Mouse (Mus musculus): ENCODE results near the gene Nphs2. TPM values are rescaled to one million over a fixed set of nuclear protein-coding genes. Genes with fewer than 3 reads are reported as not detected.
"Not testable (repeated sequence)": the region's sequence is repeated elsewhere in the genome, so short reads cannot be mapped to it uniquely, and the experiment has no call there.

Nphs2 gene
- total and polyA plus RNA-seq, 2 experiments: not detected

GRCm38 (mm10) chr1:156273647-156274046 is 36.9 kb upstream of the Nphs2 start:
- H3K9ac ChIP-seq (ENCODE audit: low read depth, low read length): no peak overlapping the region
- DNase-seq (ENCODE audit: extremely low read depth, low read depth, low spot score): no peak
- 76% methylated on average over 7 of the region's 7 CpGs for WGBS
- no peak for TF ChIP-seq CTCF (IDR thresholded peaks at IDR 0.05; ENCODE audit: low read depth, low read length)
- TF ChIP-seq POLR2A (IDR thresholded peaks at IDR 0.05; ENCODE audit: extremely low read depth, insufficient read depth, low read length): no peak
- no peak overlapping the region for H3K27ac ChIP-seq (replicated peaks; ENCODE audit: insufficient read depth, low read depth, low read length)
- H3K27me3 ChIP-seq (ENCODE audit: control insufficient read depth, insufficient read depth, low read length): 0 out of 2 replicates have a peak, but pooled peaks cover 2% of the 10 kb centered on the region
- no peaks in the 10 kb centered on the region for H3K36me3 ChIP-seq (ENCODE audit: control insufficient read depth, insufficient read depth, low read length)
- H3K79me2 ChIP-seq (ENCODE audit: control insufficient read depth, insufficient read depth, low read length): no peaks in the 10 kb centered on the region
- no peak overlapping the region for H3K4me3 ChIP-seq (ENCODE audit: insufficient read depth, low read depth, low read length)
- H3K4me1 ChIP-seq (ENCODE audit: control insufficient read depth, insufficient read depth, low read length): no peaks in the 10 kb centered on the region

GRCm38 (mm10) chr1:156280131-156280530 is 30.4 kb upstream of the Nphs2 start:
- Histone ChIP-seq H3K9ac (ENCODE audit: low read depth, low read length) (no peak overlapping the region), H3K36me3 (ENCODE audit: control insufficient read depth, insufficient read depth, low read length) (no peaks in the 10 kb centered on the region), H3K27ac (replicated peaks; ENCODE audit: insufficient read depth, low read depth, low read length) (no peak overlapping the region), H3K4me3 (ENCODE audit: insufficient read depth, low read depth, low read length) (no peak overlapping the region), H3K4me1 (ENCODE audit: control insufficient read depth, insufficient read depth, low read length) (no peaks in the 10 kb centered on the region), H3K79me2 (ENCODE audit: control insufficient read depth, insufficient read depth, low read length) (no peaks in the 10 kb centered on the region), H3K27me3 (ENCODE audit: control insufficient read depth, insufficient read depth, low read length) (no peaks in the 10 kb centered on the region)
- DNase-seq (ENCODE audit: extremely low read depth, low read depth, low spot score): no peak
- 82% methylated on average over 7 of the region's 7 CpGs for WGBS
- TF ChIP-seq POLR2A (IDR thresholded peaks at IDR 0.05; ENCODE audit: extremely low read depth, insufficient read depth, low read length) (no peak), CTCF (IDR thresholded peaks at IDR 0.05; ENCODE audit: low read depth, low read length) (no peak)

- 64% methylated on average over 10 of the region's 10 CpGs for WGBS
- H3K4me3 ChIP-seq (ENCODE audit: insufficient read depth, low read depth, low read length): no peak overlapping the region
- no peak overlapping the region for H3K27ac ChIP-seq (replicated peaks; ENCODE audit: insufficient read depth, low read depth, low read length)
- no peaks in the 10 kb centered on the region for H3K79me2 ChIP-seq (ENCODE audit: control insufficient read depth, insufficient read depth, low read length)
- no peak overlapping the region for H3K9ac ChIP-seq (ENCODE audit: low read depth, low read length)
- TF ChIP-seq POLR2A (IDR thresholded peaks at IDR 0.05; ENCODE audit: extremely low read depth, insufficient read depth, low read length) (no peak), CTCF (IDR thresholded peaks at IDR 0.05; ENCODE audit: low read depth, low read length) (no peak)
- no peaks in the 10 kb centered on the region for H3K4me1 ChIP-seq (ENCODE audit: control insufficient read depth, insufficient read depth, low read length)
- H3K36me3 ChIP-seq (ENCODE audit: control insufficient read depth, insufficient read depth, low read length): no peaks in the 10 kb centered on the region
- H3K27me3 ChIP-seq (ENCODE audit: control insufficient read depth, insufficient read depth, low read length): peaks cover 3% of the 10 kb centered on the region; the same call in 1 of the 2 replicates
- DNase-seq (ENCODE audit: extremely low read depth, low read depth, low spot score): no peak
These were observed 26.3 kb upstream of the Nphs2 start for GRCm38 (mm10) chr1:156284207-156284606.

GRCm38 (mm10) chr1:156284851-156285540 is 25.5 kb upstream of the Nphs2 start:
- Histone ChIP-seq H3K27me3 (ENCODE audit: control insufficient read depth, insufficient read depth, low read length) (peaks cover 3% of the 10 kb centered on the region; the same call in 1 of the 2 replicates), H3K4me3 (ENCODE audit: insufficient read depth, low read depth, low read length) (no peak overlapping the region), H3K79me2 (ENCODE audit: control insufficient read depth, insufficient read depth, low read length) (no peaks in the 10 kb centered on the region), H3K27ac (replicated peaks; ENCODE audit: insufficient read depth, low read depth, low read length) (no peak overlapping the region), H3K9ac (ENCODE audit: low read depth, low read length) (no peak overlapping the region), H3K4me1 (ENCODE audit: control insufficient read depth, insufficient read depth, low read length) (no peaks in the 10 kb centered on the region), H3K36me3 (ENCODE audit: control insufficient read depth, insufficient read depth, low read length) (no peaks in the 10 kb centered on the region)
- WGBS: 43% methylated on average over 9 of the region's 9 CpGs
- TF ChIP-seq CTCF (IDR thresholded peaks at IDR 0.05; ENCODE audit: low read depth, low read length) (no peak), POLR2A (IDR thresholded peaks at IDR 0.05; ENCODE audit: extremely low read depth, insufficient read depth, low read length) (no peak)
- no peak for DNase-seq (ENCODE audit: extremely low read depth, low read depth, low spot score)

- no peaks in the 10 kb centered on the region for H3K36me3 ChIP-seq (ENCODE audit: control insufficient read depth, insufficient read depth, low read length)
- peaks cover 3% of the 10 kb centered on the region; the same call in 1 of the 2 replicates for H3K27me3 ChIP-seq (ENCODE audit: control insufficient read depth, insufficient read depth, low read length)
- no peaks in the 10 kb centered on the region for H3K79me2 ChIP-seq (ENCODE audit: control insufficient read depth, insufficient read depth, low read length)
- no peaks in the 10 kb centered on the region for H3K4me1 ChIP-seq (ENCODE audit: control insufficient read depth, insufficient read depth, low read length)
- no peak overlapping the region for H3K9ac ChIP-seq (ENCODE audit: low read depth, low read length)
- no peak for TF ChIP-seq POLR2A (IDR thresholded peaks at IDR 0.05; ENCODE audit: extremely low read depth, insufficient read depth, low read length)
- no peak for TF ChIP-seq CTCF (IDR thresholded peaks at IDR 0.05; ENCODE audit: low read depth, low read length)
- WGBS: 80% methylated on average over 5 of the region's 5 CpGs
- no peak overlapping the region for H3K4me3 ChIP-seq (ENCODE audit: insufficient read depth, low read depth, low read length)
- no peak overlapping the region for H3K27ac ChIP-seq (replicated peaks; ENCODE audit: insufficient read depth, low read depth, low read length)
- DNase-seq (ENCODE audit: extremely low read depth, low read depth, low spot score): no peak
These were observed 25.0 kb upstream of the Nphs2 start for GRCm38 (mm10) chr1:156285541-156285896.

GRCm38 (mm10) chr1:156288556-156289221 is 21.8 kb upstream of the Nphs2 start:
- no peak for DNase-seq (ENCODE audit: extremely low read depth, low read depth, low spot score)
- no peak overlapping the region for H3K9ac ChIP-seq (ENCODE audit: low read depth, low read length)
- H3K4me1 ChIP-seq (ENCODE audit: control insufficient read depth, insufficient read depth, low read length): no peaks in the 10 kb centered on the region
- H3K27me3 ChIP-seq (ENCODE audit: control insufficient read depth, insufficient read depth, low read length): peaks cover 3% of the 10 kb centered on the region; the same call in 1 of the 2 replicates
- no peak overlapping the region for H3K4me3 ChIP-seq (ENCODE audit: insufficient read depth, low read depth, low read length)
- H3K27ac ChIP-seq (replicated peaks; ENCODE audit: insufficient read depth, low read depth, low read length): no peak overlapping the region
- no peaks in the 10 kb centered on the region for H3K36me3 ChIP-seq (ENCODE audit: control insufficient read depth, insufficient read depth, low read length)
- TF ChIP-seq POLR2A (IDR thresholded peaks at IDR 0.05; ENCODE audit: extremely low read depth, insufficient read depth, low read length) (no peak), CTCF (IDR thresholded peaks at IDR 0.05; ENCODE audit: low read depth, low read length) (no peak)
- 83% methylated on average over 9 of the region's 9 CpGs for WGBS
- H3K79me2 ChIP-seq (ENCODE audit: control insufficient read depth, insufficient read depth, low read length): no peaks in the 10 kb centered on the region

GRCm38 (mm10) chr1:156289222-156289587 is 21.3 kb upstream of the Nphs2 start:
- H3K36me3 ChIP-seq (ENCODE audit: control insufficient read depth, insufficient read depth, low read length); H3K27me3 ChIP-seq (ENCODE audit: control insufficient read depth, insufficient read depth, low read length); H3K27ac ChIP-seq (replicated peaks; ENCODE audit: insufficient read depth, low read depth, low read length); DNase-seq (ENCODE audit: extremely low read depth, low read depth, low spot score); H3K4me3 ChIP-seq (ENCODE audit: insufficient read depth, low read depth, low read length); H3K79me2 ChIP-seq (ENCODE audit: control insufficient read depth, insufficient read depth, low read length); H3K9ac ChIP-seq (ENCODE audit: low read depth, low read length); H3K4me1 ChIP-seq (ENCODE audit: control insufficient read depth, insufficient read depth, low read length): not testable (repeated sequence)
- 70% methylated on average over 10 of the region's 10 CpGs for WGBS

Measured in liver, adult 2 months (tissue).